Mouse (Mus musculus): Measurements from ENCODE around the gene Ppp1r7.
A peak's percentile ranks its signal among the peaks of the same experiment; 100 is the strongest.
"Not testable (repeated sequence)": the region's sequence is repeated elsewhere in the genome, so short reads cannot be mapped to it uniquely, and the experiment has no call there.

Gene Ppp1r7

DNA sequence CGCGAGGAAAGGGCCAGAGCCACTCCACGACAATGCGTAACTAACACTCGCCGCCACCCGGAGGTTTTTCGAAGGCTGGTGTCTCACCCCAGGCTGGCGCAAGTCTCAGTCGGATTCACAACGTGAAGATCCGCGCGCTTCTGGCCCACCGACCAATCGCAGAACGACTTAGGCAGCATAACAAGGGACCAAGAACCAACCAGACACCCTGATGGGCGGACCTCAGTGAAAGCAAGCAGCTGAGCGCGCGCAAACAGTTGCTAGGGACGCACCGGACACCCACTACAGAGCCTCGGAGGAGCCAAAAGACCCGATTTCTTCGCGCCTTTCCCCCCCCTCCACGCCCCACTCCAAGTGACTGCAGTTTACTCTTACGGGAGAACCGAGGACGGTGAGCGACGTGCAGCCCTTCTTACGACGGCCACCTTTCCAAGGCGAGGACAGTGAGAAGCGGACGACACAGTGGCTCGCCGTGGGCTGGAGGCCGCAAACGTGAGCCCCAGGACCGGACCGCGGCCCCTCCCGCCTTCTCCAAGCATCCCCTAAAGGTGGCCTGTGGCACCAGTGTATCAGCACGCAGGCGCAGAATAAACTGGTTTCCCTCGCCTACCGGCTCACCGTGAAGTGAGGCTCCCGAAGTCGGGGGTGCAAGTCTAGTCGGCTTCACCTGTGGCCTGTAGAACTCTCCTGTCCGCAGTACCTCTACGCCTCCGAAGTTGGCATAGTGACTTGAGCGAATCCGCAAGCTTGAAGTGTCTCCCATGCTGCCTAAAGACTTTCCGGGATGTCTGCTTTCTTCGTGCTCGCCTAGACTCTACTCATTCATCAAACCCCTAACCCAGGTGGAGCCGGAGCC lies at the start of gene Ppp1r7, which contains the start of gene Pask:
Gene Ppp1r7, plus strand, starts transcription at position 207 of the 856 bp plus-strand sequence.
Gene Pask, minus strand, starts transcription at position 835 of the 856 bp plus-strand sequence.
- peak; percentile 97 for DNase-seq (ENCODE audit: low spot score)

DNA sequence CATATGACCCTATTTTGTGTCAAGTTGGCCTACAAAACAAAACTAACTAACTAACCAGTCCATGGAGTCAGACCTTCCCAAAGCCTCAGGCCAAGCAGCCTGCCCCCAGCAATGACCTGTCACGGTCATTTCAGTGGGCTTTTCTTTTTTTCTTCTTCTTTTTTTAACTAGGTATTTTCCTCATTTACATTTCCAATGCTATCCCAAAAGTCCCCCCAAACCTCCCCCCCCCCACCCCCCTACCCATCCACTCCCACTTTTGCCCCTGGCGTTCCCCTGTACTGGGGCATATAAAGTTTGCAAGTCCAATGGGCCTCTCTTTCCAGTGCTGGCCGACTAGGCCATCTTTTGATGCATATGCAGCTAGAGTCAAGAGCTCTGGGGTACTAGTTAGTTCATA lies 48.2 kb upstream of the Ppp1r7 start:
- not testable (repeated sequence) for DNase-seq (ENCODE audit: low spot score)

DNA sequence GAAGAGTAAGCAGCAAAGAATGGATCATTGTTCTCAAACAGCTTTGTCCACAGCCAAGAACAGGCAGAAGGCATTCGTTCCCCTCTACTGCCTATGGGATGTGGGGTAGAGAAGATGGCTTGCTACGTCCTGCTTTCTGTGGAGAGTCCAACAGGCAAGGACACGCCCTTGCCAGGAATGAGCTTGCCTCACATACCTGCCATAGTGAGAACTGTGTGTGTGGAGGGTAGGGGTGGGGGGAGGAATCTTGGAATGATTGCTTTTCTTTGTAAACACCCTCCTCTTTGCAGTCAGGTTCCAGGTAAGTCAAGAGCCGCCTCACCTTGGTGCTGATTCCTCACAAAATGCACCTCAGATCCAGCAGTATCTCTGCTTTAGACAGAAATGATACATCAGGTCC lies 42.9 kb upstream of the Ppp1r7 start:
- peak; percentile 22 for DNase-seq (ENCODE audit: low spot score)

DNA sequence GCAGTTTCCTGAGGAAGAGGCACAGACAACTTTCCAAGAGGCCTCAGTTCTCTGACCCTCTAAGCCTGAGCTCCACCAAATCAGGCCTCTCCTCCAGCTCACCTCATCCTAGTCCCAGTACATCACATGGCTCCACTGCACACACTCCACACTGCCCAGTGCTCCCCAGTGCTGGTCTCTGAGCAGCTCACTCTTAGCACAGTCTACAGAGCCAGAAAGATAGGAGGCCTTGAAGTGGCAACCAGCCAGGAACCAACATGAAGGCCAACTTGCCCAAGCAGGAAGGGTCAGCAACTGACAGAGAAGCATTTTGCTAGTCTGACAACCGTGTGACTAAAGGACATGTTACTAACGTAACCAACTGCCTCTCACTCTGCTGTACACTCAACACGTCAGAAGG lies 42.1 kb upstream of the Ppp1r7 start:
- DNase-seq (ENCODE audit: low spot score), result no peak

DNA sequence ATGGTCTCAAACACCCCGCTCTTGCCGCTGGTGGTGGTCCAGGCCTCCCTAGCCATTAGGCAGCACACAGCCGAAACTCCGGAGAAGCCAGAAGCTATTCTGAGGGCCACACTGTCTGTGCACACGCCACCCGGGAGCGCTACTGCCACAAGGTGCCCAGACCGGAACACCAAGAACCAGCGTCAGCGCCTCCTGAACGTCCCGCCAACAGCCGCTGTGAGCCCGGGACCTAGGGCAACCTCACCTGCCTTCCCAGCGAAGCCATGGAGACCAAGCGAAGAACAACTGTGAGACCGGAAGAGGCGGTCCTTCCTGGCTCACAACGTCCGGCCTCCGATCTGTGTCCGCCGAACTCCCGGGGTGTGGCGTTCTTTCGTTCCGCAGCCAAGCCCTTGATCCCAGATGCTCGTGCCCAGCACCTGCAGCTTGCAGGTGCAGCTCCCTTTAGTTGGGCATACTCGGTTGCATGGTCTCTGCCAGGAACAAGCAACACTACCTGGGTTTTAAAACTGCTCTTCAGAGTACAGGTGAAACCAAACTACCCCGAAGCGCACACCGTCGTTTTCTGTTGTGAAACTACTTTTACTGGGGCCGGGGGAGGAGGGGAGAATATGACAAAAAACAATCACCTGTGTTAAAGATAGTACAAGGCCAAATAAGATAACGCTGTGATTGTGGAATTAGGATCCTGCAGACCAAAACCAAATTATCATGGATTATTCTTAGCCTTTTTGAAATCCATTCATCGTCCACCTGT lies 36.9 kb upstream of the Ppp1r7 start, which contains the start of gene Mterf4:
Gene Mterf4, minus strand, starts transcription at position 335 of the 757 bp plus-strand sequence.
- peak; percentile 75 for DNase-seq (ENCODE audit: low spot score)

DNA sequence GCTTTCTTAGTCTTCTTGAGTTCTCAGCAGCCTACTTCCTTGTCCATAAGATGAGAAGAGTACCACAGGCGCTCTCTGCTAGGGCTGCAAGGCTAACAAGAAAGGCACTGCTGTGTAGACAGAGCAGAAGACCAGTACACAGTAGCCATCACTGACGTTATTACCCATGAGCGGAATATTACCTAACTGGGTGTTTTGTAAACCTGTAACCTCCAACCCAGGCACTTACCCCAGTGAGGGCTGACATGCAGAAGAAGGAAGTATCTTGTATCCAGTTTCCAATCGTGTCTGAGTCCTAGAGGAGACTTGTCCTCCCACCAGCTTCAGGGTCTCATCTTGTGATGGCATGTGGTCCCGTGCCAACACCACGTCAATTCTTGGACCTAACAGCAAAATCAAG lies 18.7 kb upstream of the Ppp1r7 start:
- DNase-seq (ENCODE audit: low spot score), result no peak

DNA sequence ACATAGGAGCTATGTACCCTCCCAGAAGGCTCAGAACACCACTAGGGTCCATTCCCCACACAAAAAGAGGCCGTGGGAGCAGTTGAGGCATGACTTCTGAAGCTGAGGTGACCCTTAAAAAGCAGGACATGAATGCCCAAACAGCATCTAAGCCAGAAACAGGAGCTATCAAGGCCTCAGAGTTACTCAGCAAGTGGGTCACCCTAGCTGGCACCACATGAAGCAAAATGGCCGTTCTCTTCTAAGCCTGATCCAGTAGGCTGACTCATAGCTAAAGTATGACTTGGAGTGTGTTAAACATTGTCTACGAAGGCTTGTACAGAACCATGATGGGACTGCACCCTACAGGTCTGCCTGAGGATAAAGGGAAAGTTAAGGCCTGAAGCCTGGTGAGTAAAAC lies 16.2 kb upstream of the Ppp1r7 start:
- DNase-seq (ENCODE audit: low spot score), result no peak

DNA sequence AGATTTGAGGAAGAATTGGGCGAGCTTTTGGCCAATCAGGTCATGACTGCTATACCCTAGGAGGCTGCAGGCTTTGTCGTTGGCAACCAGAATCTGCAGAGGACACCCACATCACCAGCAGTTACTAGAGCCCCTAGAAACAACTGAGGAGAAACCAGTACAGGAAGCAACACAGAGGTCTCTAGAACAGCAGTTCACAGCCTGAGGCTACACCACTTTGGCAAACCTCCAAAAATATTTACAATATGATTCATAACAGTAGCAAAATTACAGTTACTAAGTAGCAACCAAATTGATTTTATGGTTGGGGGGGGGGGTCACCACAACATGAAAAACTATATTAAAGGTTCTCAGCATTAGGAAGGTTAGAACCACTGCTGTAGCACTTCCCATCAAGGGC lies 8.0 kb upstream of the Ppp1r7 start:
- no peak for DNase-seq (ENCODE audit: low spot score)

DNA sequence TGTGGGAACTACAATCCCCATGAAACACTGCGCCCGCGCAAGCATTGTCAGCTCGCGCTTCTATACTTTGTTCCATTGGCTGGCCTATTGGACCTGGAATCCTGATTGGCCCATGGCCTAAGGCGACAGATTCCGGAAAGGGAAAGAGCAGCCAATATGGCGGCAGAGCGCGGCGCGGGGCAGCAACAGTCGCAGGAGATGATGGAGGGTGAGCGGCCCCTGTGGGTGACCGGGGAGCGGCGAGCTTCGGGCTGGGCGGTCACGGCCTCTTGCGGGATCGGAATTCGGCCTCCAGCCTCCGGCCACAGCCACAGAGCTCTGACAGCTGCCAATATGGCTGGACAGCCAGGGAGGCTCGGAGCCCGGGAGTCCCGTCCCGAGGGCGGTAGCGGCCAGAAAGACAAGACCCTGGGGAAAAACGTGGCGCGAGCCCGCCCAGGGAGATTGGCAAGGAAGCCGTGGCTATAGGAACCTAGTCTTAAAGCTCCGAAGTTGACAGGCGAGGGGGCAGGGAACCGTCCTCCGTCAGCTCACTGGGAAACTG lies 922 bp downstream of the Ppp1r7 start:
- peak; percentile 94 for DNase-seq (ENCODE audit: low spot score)

DNA sequence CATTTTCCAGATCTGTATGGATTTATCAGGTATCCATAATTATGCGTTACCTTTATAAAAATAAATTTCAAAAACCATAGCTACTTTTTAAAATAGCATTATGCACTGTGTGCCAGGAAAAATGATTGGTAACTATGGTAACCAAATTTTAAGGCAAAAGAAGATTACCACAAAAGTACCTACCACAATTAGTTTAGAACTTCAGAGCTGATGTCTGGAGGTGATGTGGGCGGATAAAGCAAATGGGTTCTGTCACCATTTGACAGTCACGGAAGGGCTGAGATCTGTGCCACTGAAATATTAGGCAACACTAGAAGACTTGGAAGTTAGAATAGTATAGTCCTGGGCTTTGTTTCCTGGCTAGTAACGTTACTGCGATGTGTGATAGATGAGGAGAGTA lies 4.5 kb downstream of the Ppp1r7 start:
- no peak for DNase-seq (ENCODE audit: low spot score)

DNA sequence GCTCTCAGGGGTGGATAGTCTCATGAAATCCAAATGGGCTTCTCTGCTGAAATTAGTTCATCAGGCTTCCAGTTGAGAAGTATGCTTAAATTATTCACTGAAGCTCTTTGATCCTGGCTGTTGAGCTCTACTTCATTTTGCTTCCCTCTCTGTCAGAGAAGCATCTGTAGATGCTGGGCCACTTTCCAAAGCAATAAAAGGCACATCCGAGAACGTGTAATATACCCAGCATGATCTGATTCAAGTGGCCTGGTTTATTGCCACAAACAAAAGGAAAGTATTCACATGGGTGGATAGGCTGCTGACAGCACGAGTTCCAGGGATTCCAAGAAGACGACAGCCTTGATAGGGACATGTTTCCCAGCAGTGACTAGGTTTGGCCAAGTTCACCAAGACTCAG lies 7.0 kb downstream of the Ppp1r7 start:
- no peak for DNase-seq (ENCODE audit: low spot score)

DNA sequence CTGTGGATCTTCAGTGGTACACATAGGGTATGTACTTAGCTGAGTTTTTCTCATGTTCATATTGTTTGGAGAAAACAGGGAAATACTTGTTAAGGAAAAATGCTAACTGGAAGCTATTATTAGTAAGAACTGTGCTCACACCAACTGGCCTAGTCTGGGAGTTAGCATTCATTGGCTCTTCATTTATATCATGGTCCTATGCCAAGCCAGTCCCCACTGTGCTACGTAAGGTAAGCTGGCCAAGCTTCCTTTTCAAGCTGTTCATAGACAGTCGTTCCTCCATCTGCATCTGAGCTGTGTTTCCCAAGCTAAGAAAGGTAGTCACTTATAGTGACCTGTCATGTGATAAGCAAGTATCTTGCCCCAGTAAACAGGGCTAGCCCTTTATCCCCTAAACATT lies 10.1 kb downstream of the Ppp1r7 start:
- DNase-seq (ENCODE audit: low spot score), result no peak

DNA sequence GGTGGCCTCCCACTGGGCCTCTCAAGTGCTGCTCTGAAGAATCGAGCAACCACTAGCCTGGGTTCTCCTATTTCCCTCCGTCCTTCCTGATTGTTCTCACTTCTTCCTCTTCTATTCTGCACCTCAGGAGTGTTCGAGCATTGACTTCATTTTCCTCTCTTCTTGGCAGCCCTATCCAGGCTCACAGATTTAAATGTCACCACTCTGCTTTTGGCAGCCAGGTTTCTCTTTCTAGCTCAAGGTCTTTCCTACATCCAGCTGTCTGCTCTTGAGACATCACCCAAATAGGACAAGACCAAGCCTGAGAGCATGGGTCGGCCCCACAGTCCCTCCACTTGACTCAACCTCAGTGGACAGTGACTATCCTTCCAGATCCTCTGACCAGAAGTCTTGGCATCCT lies 20.0 kb downstream of the Ppp1r7 start:
- no peak for DNase-seq (ENCODE audit: low spot score)

DNA sequence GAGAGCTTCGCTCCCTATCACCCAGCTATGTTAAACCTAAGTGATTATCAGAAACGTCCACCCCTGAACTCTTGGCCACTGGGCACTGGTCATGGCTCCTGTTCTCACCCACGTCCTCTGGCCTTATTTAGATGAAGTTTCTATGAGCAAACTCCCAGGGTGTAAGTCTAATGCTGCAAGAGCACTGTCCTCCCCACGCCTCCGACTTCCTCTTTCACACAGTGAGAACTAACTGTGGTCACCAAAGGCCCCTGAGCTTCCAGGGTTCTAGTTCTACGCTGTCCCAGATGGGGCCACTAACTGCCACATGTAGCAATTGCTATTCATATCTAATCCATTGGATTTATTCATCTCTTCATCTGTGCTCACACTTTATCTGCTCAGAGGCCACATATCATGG lies 23.0 kb downstream of the Ppp1r7 start:
- no peak for DNase-seq (ENCODE audit: low spot score)

DNA sequence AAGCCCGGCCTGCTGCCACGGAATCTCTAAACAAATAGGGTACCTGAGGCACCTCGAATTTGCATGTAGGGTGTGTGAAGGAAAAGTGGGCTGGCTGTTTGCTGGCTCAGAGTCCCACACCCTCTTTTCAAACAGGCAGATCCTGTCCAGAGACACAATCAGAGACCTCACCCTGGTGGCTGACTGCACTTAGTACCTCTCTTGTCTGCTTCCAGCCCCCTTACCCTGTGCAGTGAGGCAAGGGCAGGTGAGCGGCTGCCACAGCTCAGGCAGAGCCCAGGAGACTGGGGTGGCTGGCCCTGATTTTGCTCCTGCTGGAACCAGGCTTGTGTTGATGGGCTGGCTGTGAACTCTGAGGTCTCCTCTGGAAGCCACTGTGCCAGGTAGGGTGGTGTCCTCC lies 31.0 kb downstream of the Ppp1r7 start, which contains the start of gene Ano7:
Gene Ano7, plus strand, starts transcription at position 266 of the 400 bp plus-strand sequence.
- no peak for DNase-seq (ENCODE audit: low spot score)

DNA sequence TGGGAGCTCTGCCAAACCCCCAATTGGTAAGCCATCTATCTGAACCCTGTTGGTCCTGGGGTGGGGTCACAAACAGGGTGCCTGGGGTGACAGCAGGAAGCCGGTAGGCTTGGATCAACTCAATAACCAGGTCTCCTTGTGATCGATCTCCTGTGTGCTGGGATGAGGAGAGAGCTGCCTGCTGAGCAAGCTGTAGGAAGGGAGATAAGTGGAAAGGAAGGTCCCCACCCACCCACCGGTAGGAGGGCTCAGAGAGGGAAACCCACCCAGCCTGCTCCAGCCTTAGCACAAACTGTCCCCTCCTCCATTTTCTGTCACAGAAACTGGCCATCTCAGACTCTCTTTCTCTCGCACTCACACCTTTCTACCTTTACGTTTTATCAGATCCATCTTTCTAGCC lies 34.7 kb downstream of the Ppp1r7 start:
- no peak for DNase-seq (ENCODE audit: low spot score)

DNA sequence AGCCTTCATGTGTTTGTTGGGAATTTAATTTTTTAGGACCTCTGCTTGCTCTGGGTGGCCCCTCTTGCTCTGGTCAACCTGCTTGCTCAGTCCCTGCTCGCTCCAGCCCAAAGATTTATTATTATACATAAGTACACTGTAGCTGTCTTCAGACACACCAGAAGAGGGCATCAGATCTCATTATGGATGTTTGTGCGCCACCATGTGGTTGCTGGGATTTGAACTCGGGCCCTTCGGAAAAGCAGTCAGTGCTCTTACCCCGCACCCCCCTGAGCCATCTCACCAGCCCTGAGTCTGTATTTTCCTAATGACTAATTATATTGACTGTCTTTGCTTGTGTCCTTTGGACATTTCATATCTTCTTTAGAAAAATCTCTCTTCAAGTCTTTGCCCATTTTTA lies 36.5 kb downstream of the Ppp1r7 start:
- DNase-seq (ENCODE audit: low spot score), result no peak

DNA sequence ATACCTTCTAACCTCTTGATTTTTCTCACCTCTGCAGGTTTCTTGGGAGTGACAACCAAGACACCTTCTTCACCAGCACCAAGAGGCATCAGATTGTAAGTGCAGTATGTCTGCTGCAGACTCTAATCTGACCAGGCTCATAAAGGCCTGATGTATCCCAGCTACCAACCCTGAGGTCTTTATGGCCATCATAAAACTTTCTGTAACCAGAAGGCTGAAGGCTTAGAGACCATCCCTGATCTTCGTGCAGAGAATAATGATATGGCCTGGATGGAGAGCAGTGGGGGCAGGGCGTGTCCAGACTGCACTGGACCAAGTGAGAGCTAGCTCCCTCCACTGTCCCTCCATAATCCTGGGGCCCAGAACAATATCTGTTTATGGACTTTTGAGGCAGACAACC lies 44.5 kb downstream of the Ppp1r7 start:
- no peak for DNase-seq (ENCODE audit: low spot score)

DNA sequence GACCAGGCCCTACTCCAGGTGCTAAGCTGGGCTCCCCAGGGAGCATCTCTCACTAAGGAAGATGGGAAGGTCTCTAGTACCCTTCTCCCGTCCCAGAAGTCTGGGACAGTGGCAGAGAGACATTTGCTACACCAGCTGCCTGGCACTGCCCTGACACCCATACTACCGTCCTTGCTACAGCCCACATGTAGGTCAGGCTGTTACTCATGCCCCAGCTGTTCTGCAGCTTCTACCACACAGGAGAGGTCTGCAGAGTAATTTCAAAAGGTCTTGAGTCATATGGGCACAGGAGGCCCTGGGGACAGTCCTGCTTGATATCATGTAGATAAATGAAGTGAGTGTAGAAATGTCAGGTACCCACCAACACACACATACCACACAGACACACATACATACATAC lies 46.3 kb downstream of the Ppp1r7 start:
- no peak for DNase-seq (ENCODE audit: low spot score)

DNA sequence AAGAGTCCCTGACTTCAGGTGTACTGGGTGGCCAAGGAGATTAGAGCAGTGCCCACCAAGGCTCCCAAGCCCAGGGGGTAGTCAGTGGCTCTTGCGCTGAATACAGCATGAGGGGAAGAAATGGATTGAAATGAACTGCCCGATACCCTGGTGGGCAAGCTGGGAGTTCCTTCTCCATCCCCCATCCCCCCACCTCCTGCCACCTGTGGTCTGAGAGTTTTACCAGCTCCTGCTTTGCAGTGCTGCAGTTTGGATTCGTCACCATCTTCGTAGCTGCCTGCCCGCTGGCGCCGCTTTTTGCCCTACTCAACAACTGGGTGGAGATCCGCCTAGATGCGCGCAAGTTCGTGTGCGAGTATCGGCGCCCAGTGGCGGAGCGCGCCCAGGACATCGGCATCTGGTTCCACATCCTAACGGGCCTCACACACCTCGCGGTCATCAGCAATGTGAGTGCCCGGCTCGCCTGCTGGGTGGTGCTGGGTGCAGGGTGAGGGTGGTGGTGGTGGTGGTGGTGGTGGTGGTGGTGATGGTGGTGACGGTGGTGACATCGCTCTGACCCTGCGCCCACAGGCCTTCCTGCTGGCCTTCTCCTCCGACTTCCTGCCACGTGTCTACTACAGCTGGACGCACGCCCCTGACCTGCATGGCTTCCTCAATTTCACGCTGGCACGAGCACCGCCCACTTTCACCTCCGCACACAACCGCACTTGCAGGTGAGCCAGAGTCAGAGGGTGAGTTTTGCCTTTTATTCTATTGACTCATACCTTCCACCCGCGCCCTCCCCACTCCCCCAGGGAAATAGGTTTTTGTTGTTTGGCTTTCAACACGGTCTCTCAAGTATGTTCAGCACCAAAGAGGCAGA lies 58.8 kb downstream of the Ppp1r7 start:
- DNase-seq (ENCODE audit: low spot score), result no peak

DNA sequence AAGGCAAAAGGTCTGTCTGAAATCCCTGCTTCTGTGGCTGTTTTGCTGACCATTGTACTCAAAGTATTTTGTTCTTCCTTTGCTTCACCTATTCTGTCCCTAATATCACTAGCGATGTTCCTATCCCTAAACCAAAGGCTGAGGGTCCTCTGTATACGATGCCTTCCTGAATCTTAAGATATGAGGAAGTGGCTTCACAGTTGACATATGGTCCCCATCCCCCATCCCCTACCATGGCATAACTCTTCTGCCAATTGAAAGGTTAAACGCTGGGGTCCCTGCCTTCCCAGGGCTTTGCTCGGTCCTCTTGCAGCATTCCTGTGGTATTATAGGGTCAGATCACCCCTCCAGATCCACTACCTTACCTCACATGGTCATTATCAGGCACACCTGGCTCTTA lies 60.7 kb downstream of the Ppp1r7 start:
- no peak for DNase-seq (ENCODE audit: low spot score)
